Mouse (Mus musculus) liver, postnatal 0 days (tissue): ENCODE data around the gene Zfp704. TPM values are rescaled to one million over a fixed set of nuclear protein-coding genes. Genes with fewer than 3 reads are reported as not detected.

Experiments
- ATAC-seq: fragments of 200-750 bp; cut with Nextera tagmentation; 2 replicates; pipeline ENCODE4 v1.8.0; 2017; ENCODE audit warnings: mild to moderate bottlenecking, moderate library complexity
- DNase-seq: peaks from one replicate; pipeline ENCODE4 v3.0.0-alpha.2; 2016
- H3K27ac ChIP-seq: fragments of 300-500 bp; sonication (generic); 2 replicates; pipeline ENCODE4 v1.5.1; 2014; ENCODE audit warnings: antibody characterized with exemption, moderate library complexity, mild to moderate bottlenecking, low read depth
- H3K27me3 ChIP-seq: fragments of 300-500 bp; sonication (generic); 2 replicates; pipeline ENCODE4 v1.6.1; 2014; ENCODE audit warnings: low read length, control low read depth, mixed read lengths; ENCODE audit not compliant: insufficient read depth
- H3K36me3 ChIP-seq: fragments of 300-500 bp; sonication (generic); replicated peaks from 2 replicates; pipeline ENCODE4 v1.6.1; 2014; ENCODE audit warnings: mild to moderate bottlenecking, control low read depth, low read length, moderate library complexity, mixed read lengths; ENCODE audit not compliant: insufficient read depth
- H3K4me1 ChIP-seq: fragments of 300-500 bp; sonication (generic); 2 replicates; pipeline ENCODE4 v1.6.1; 2014; ENCODE audit warnings: antibody characterized with exemption, mild to moderate bottlenecking, control low read depth; ENCODE audit not compliant: insufficient read depth
- H3K4me2 ChIP-seq: fragments of 300-500 bp; sonication (generic); 2 replicates; pipeline ENCODE4 v1.6.1; 2014; ENCODE audit warnings: low read depth, mild to moderate bottlenecking, low read length, moderate library complexity, mixed read lengths
- H3K4me3 ChIP-seq: fragments of 300-500 bp; sonication (generic); 2 replicates; pipeline ENCODE4 v1.5.1; 2014; ENCODE audit warnings: low read depth, low read length
- H3K9ac ChIP-seq: fragments of 300-500 bp; sonication (generic); replicated peaks from 2 replicates; pipeline ENCODE4 v1.6.1; 2014; ENCODE audit warnings: mild to moderate bottlenecking, moderate library complexity
- H3K9me3 ChIP-seq: fragments of 300-500 bp; sonication (generic); 2 replicates; pipeline ENCODE4 v1.6.1; 2016; ENCODE audit warnings: mild to moderate bottlenecking, control low read depth, low read length, mixed read lengths
- CTCF ChIP-seq: sonication (generic); IDR thresholded peaks from 2 replicates; pipeline ENCODE4 v1.5.1; 2016; ENCODE audit warnings: antibody characterized with exemption, low read depth
- EP300 ChIP-seq: IDR thresholded peaks from 2 replicates; pipeline ENCODE4 v1.6.1; 2016; ENCODE audit warnings: antibody characterized with exemption, low read depth, mild to moderate bottlenecking
- WGBS: fragments of 180-500 bp; shearing (Covaris S2); extraction: QIAGEN DNeasy Blood & Tissue Kit; methylation state at CpG from one replicate; pipeline ENCODE4 v1.1.7; 2014; ENCODE audit not compliant: insufficient replicate concordance; 5-methylcytosine and 5-hydroxymethylcytosine counted together
- polyA plus RNA-seq: library from polyadenylated mRNA; unstranded; fragments of >200 nt; fragmentation: Nextera tagmentation; extraction: Ambion mirVana; gene quantifications from 2 replicates; pipeline ENCODE4 v1.2.1, GENCODE M21; 2015

Zfp704 gene
- polyA plus RNA-seq, 1 experiment from 2014 or later = 0.94 TPM

DNA sequence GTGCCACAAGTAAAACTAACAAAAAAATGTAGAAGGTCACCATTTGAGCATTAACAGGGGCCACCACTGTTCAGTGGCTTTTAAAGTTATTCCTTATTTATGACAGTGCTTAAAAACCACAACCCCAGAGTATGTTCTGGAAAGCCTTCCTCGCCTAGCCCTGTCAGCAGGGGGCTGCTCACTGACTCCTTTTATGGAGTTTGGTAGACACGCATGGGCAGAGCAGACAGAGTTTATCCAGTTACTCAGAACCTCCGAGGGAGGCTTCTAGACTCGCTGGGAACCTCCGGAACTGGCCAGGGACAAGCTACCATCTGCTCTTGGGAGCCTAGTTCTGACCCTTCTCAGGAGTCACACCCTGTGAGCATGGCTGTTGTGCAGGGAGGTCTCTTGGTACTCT is 165.3 kb downstream of the Zfp704 start:
- Histone ChIP-seq H3K9ac (no peak overlapping the region), H3K36me3 (peaks cover 3% of the 10 kb centered on the region; the same call in 1 of the 2 replicates), H3K4me1 (no peaks in the 10 kb centered on the region), H3K27me3 (no peaks in the 10 kb centered on the region), H3K4me3 (no peak overlapping the region), H3K4me2 (no peak overlapping the region), H3K27ac (no peak overlapping the region), H3K9me3 (no peaks in the 10 kb centered on the region)
- ATAC-seq (no peak), DNase-seq (no peak)
- TF ChIP-seq EP300 = no peak
- no peak for TF ChIP-seq CTCF
- WGBS = 78% methylated on average over 5 of the region's 5 CpGs

DNA sequence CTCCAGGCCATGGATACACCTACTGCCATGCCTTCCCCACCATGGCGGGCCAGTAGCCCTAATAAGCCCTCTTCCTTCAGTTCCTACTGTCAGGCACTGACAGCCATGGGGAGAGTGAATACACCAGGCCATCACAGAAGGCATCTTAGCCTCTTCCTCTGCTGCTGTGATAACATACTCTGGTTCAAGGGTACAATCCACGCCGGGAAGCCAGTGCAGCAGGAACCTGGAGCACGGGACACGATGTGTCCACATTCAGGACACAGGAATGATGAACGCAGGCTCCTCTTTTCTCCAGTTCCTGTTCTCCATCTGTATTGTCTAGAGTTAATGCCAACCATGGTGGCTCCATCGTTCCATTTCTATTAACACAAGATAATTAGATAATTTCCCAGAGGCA is 165.9 kb downstream of the Zfp704 start:
- Histone ChIP-seq H3K4me2 (no peak overlapping the region), H3K4me1 (no peaks in the 10 kb centered on the region), H3K9me3 (no peaks in the 10 kb centered on the region), H3K36me3 (peaks cover 3% of the 10 kb centered on the region; the same call in 1 of the 2 replicates), H3K27me3 (no peaks in the 10 kb centered on the region), H3K9ac (no peak overlapping the region), H3K4me3 (no peak overlapping the region), H3K27ac (no peak overlapping the region)
- 85% methylated on average over 7 of the region's 7 CpGs for WGBS
- DNase-seq (no peak), ATAC-seq (no peak)
- no peak for TF ChIP-seq EP300
- TF ChIP-seq CTCF = no peak

DNA sequence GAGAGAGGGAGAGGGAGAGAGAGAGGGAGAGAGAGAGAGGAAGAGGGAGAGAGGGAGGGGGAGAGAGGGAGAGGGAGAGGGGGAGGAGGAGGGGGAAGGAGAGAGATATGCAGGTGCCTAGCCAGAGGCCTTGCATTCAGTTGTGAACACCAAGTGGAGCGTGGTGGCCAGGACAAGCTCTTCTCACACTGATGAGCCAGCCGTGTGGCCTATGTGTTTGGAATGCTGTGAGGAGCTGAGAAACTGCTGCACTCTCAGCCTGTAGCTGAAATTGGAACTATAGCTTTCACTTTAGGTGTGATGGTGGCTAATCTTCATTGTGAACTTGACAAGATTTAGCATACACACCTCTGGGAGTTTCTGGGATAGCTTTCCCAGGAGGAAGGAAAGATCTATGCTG is 166.4 kb downstream of the Zfp704 start:
- TF ChIP-seq EP300 (no peak), CTCF (no peak)

DNA sequence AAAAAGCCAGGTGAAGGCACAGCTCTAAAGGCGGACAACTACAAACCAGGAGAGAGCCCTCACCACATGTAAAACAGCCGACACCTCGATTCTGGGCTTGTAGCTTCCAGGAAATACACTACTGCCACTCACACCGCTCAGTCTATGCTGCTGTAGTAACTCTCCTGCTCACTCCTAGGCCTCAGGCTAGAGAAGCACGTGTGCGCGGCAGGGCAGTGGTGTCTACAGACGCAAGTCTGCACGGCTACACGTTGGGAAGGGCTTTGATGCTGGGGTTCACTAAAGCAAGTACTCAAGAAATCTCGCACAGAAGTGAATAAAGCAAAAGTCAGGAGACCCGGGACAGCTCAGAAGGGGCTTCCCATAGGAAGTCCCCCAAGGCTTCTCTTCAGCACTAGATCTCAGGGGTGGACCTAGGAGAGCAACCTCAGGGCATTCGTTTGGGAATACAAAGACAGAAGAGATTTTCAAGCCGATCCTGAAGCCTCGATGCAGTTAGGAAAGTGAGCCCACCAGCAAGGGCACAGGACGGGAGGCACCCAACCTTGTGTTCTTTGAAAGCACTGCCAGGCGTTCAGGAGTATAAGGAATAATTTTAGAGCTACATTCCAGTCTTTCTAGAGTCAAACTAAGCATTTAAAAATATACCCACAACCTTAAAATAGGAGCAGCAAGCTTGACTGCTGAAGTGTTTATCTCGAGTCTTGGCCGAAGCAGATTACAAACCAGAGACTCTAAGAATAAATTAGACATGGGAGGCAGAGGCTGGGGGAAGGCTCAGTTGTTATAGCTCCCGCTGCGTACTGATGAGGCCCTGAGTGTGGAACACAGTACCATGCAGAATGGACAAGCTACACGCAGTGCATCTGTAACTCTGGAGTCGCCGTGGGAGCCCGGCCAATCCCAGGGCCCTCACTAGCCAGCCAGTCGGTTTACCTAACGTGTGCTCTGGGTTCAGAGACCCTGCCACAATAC is 168.0 kb downstream of the Zfp704 start:
- TF ChIP-seq EP300 (no peak), CTCF (no peak)
- DNase-seq = no peak
- no peak overlapping the region for H3K9ac ChIP-seq
- WGBS = 80% methylated on average over 27 of the region's 27 CpGs
- no peak overlapping the region for H3K4me2 ChIP-seq
- no peak overlapping the region for H3K27ac ChIP-seq
- no peak for ATAC-seq
- no peak overlapping the region for H3K4me3 ChIP-seq
- no peaks in the 10 kb centered on the region for H3K4me1 ChIP-seq
- H3K36me3 ChIP-seq = peaks cover 10% of the 10 kb centered on the region; the same call in 1 of the 2 replicates
- H3K27me3 ChIP-seq = no peaks in the 10 kb centered on the region
- H3K9me3 ChIP-seq = no peaks in the 10 kb centered on the region

More for the DNA sequence above, 166.4 kb downstream of the Zfp704 start:
- Histone ChIP-seq H3K9me3 (no peaks in the 10 kb centered on the region), H3K4me3 (no peak overlapping the region), H3K4me1 (no peaks in the 10 kb centered on the region), H3K27me3 (no peaks in the 10 kb centered on the region), H3K9ac (no peak overlapping the region), H3K4me2 (no peak overlapping the region), H3K36me3 (peaks cover 4% of the 10 kb centered on the region; the same call in 1 of the 2 replicates), H3K27ac (no peak overlapping the region)
- DNase-seq (no peak), ATAC-seq (no peak)
- WGBS = 79% methylated on average over 2 of the region's 2 CpGs

DNA sequence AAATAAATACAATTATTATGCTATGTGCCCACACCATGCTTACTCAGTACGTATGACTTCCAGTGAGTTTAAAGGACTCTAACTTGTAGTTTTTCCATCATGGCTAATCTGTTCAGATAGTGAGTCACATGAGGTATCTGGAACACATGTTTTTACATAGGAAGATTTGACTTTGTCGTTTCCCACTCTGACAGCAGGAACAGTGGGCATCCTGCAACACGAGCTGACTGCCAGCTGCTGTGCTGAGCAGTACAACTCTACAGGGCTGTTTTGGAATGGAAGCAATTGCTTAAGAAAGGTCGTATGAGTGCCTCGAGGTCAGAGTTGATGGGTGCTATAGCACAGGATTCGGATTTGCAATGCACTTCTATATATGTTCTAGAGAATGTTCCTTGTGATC is 169.4 kb downstream of the Zfp704 start:
- Histone ChIP-seq H3K9ac (no peak overlapping the region), H3K4me2 (no peak overlapping the region), H3K4me3 (no peak overlapping the region), H3K9me3 (no peaks in the 10 kb centered on the region), H3K36me3 (peaks cover 11% of the 10 kb centered on the region; the same call in 1 of the 2 replicates), H3K27me3 (no peaks in the 10 kb centered on the region), H3K4me1 (no peaks in the 10 kb centered on the region), H3K27ac (no peak overlapping the region)
- 67% methylated on average over 6 of the region's 6 CpGs for WGBS
- DNase-seq (no peak), ATAC-seq (no peak)
- TF ChIP-seq CTCF = no peak
- no peak for TF ChIP-seq EP300

DNA sequence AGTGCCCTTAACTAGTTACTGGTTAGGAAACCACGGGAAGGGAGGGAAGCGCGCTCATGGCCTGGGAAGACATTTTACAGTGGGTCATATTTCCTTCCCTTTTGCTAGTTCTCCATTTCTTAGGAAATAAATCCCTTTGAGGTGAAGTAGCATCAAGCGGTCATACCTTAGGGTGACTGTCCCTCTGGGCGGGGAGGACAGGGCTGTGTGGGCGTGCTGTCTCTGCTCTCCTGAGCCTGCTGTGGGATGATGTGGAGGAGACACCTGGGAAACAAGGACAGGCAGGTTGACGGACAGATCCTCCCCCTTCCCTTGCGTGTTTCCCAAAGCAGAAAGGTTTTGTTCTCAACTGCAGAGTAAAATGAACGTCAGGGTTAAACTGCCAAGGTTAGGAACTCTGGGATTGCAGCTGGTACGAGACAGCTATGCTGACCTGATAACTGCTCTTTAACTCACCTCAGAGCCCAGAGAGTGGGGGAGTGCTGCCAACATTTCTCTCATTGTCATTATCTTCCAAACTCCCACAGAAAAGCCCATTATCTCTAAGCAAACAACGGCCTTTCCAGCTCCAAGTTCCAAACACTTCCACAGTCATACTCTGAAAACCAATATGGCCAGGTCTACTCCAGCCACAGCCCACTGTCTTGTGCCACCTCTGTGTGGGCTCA is 170.1 kb downstream of the Zfp704 start:
- no peak overlapping the region for H3K9ac ChIP-seq
- TF ChIP-seq CTCF (no peak), EP300 (no peak)
- ATAC-seq (no peak), DNase-seq (peak; percentile 10)
- H3K27ac ChIP-seq = no peak overlapping the region
- no peak overlapping the region for H3K4me2 ChIP-seq
- no peaks in the 10 kb centered on the region for H3K9me3 ChIP-seq
- no peak overlapping the region for H3K4me3 ChIP-seq
- H3K36me3 ChIP-seq = peaks cover 13% of the 10 kb centered on the region; the same call in 1 of the 2 replicates
- H3K27me3 ChIP-seq = no peaks in the 10 kb centered on the region
- WGBS = 62% methylated on average over 11 of the region's 11 CpGs
- no peaks in the 10 kb centered on the region for H3K4me1 ChIP-seq
